Mouse (Mus musculus) small intestine, adult 2 months (tissue): ENCODE measurements around the gene Mnd1.

Source experiments
- CTCF ChIP-seq: fragments of 200-500 bp; IDR thresholded peaks from 2 replicates; pipeline ENCODE4 v1.5.1; 2012; ENCODE audit warnings: low read depth, mild to moderate bottlenecking, control low read depth, inconsistent platforms, low read length, moderate library complexity, mixed read lengths; ENCODE audit not compliant: insufficient replicate concordance, insufficient read length; ENCODE audit errors: extremely low read depth
- POLR2A ChIP-seq: fragments of 200-500 bp; IDR thresholded peaks from 2 replicates; pipeline ENCODE4 v1.6.1; 2012; ENCODE audit warnings: low read depth, mild to moderate bottlenecking, control low read depth, inconsistent platforms, low read length, moderate library complexity

GRCm38 (mm10) chr3:84165391-84165790, 9.8 kb upstream of the Mnd1 start:
- TF ChIP-seq CTCF (no peak), POLR2A (no peak)
